Mouse (Mus musculus) ES-E14 (cell line): ENCODE measurements around the gene Dync1i1.

Experiments used
- HCFC1 ChIP-seq: IDR thresholded peaks from 2 replicates; pipeline ENCODE4 v1.6.1; 2012; ENCODE audit warnings: low read length, inconsistent platforms, borderline replicate concordance; ENCODE audit not compliant: insufficient read depth
- MAFK ChIP-seq: IDR thresholded peaks from 2 replicates; pipeline ENCODE4 v1.6.1; 2014; ENCODE audit warnings: mild to moderate bottlenecking, low read depth, low read length, inconsistent platforms; ENCODE audit not compliant: insufficient read depth

DNA sequence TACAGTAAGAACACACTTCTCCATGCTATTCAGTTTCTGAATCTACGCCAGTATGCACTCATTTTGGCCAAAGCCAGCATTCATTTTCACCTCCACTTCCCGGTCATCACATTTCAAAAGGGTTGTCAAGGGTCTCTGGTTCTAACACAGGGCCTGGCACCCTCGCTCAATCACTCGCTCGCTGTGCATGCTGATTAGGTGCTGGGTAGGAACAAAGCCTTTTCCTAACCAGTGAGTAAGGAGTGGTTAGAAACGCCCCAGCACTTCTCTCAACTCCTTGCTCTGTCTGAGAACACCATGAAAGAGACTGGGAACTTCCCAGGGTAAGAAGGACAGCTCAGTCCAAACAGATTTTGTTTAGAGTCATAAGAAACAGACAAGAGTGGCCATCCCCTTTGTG lies 298.5 kb downstream of the Dync1i1 start:
- TF ChIP-seq MAFK (no peak), HCFC1 (no peak)
